Mouse (Mus musculus) midbrain, embryonic 10.5 days (tissue): ENCODE measurements around the gene Ccdc88c. TPM values are rescaled to one million over a fixed set of nuclear protein-coding genes. Genes with fewer than 3 reads are reported as not detected.

Experiments
- DNase-seq: peaks from one replicate; pipeline ENCODE4 v3.0.0-alpha.2; 2017; ENCODE audit warnings: low spot score
- H3K27ac ChIP-seq: fragments of 300-500 bp; sonication (generic); replicated peaks from 2 replicates; pipeline ENCODE4 v1.5.1; 2016; ENCODE audit warnings: mild to moderate bottlenecking
- H3K27me3 ChIP-seq: fragments of 300-500 bp; sonication (generic); 2 replicates; pipeline ENCODE4 v1.6.1; 2016; ENCODE audit warnings: low read depth, mild to moderate bottlenecking; ENCODE audit not compliant: poor library complexity, severe bottlenecking
- H3K36me3 ChIP-seq: fragments of 300-500 bp; sonication (generic); 2 replicates; pipeline ENCODE4 v1.6.1; 2016; ENCODE audit warnings: mild to moderate bottlenecking, moderate library complexity
- H3K4me1 ChIP-seq: fragments of 300-500 bp; sonication (generic); 2 replicates; pipeline ENCODE4 v1.6.1; 2016
- H3K4me3 ChIP-seq: fragments of 300-500 bp; sonication (generic); 2 replicates; pipeline ENCODE4 v1.5.1; 2016; ENCODE audit warnings: mild to moderate bottlenecking, moderate library complexity
- H3K9me3 ChIP-seq: fragments of 300-500 bp; sonication (generic); replicated peaks from 2 replicates; pipeline ENCODE4 v1.6.1; 2016; ENCODE audit warnings: mild to moderate bottlenecking
- WGBS: fragments of 180-500 bp; shearing (Covaris S2); methylation state at CpG from one replicate; pipeline ENCODE4 v1.1.7; 2016; 5-methylcytosine and 5-hydroxymethylcytosine counted together
- polyA plus RNA-seq: library from polyadenylated mRNA; unstranded; fragments of >200 nt; fragmentation: Nextera tagmentation; extraction: Ambion mirVana; gene quantifications from 2 replicates; pipeline ENCODE4 v1.2.1, GENCODE M21; 2016

Gene Ccdc88c
- polyA plus RNA-seq, 1 experiment from 2014 or later, result 14.8 TPM

- WGBS, result 80% methylated on average over 3 of the region's 3 CpGs
- peaks cover 5% of the 10 kb centered on the region; the same call in 1 of the 2 replicates for H3K36me3 ChIP-seq
- no peaks in the 10 kb centered on the region for H3K9me3 ChIP-seq
- H3K4me3 ChIP-seq, result no peak overlapping the region
- peak overlapping the region; percentile 69; the same call in 1 of the 2 replicates for H3K27ac ChIP-seq
- H3K27me3 ChIP-seq, result peaks cover 23% of the 10 kb centered on the region
- no peak for DNase-seq
- peaks cover 78% of the 10 kb centered on the region for H3K4me1 ChIP-seq
Measured at GRCm38 (mm10) chr12:100991119-100991518, 37.7 kb downstream of the Ccdc88c start.

- H3K4me1 ChIP-seq, result peaks cover 70% of the 10 kb centered on the region
- peak; percentile 47 for DNase-seq
- WGBS, result 31% methylated on average over 12 of the region's 12 CpGs
- H3K9me3 ChIP-seq, result no peaks in the 10 kb centered on the region
- H3K27me3 ChIP-seq, result peaks cover 23% of the 10 kb centered on the region
- H3K4me3 ChIP-seq, result no peak overlapping the region
- peak overlapping the region; percentile 69 for H3K27ac ChIP-seq
- H3K36me3 ChIP-seq, result peaks cover 5% of the 10 kb centered on the region; the same call in 1 of the 2 replicates
Measured at GRCm38 (mm10) chr12:100990291-100990690, 38.6 kb downstream of the Ccdc88c start.

- peaks cover 21% of the 10 kb centered on the region for H3K27me3 ChIP-seq
- H3K4me1 ChIP-seq, result peaks cover 69% of the 10 kb centered on the region
- peaks cover 5% of the 10 kb centered on the region; the same call in 1 of the 2 replicates for H3K36me3 ChIP-seq
- no peak overlapping the region for H3K4me3 ChIP-seq
- WGBS, result 74% methylated on average over 4 of the region's 4 CpGs
- no peak overlapping the region for H3K27ac ChIP-seq
- H3K9me3 ChIP-seq, result no peaks in the 10 kb centered on the region
- no peak for DNase-seq
Measured at GRCm38 (mm10) chr12:100989780-100990288, 39.0 kb downstream of the Ccdc88c start.

GRCm38 (mm10) chr12:100988324-100989130 lies 40.3 kb downstream of the Ccdc88c start:
- no peaks in the 10 kb centered on the region for H3K9me3 ChIP-seq
- peak overlapping the region; percentile 38; the same call in 1 of the 2 replicates for H3K27ac ChIP-seq
- H3K36me3 ChIP-seq, result peaks cover 12% of the 10 kb centered on the region; the same call in 1 of the 2 replicates
- DNase-seq, result no peak
- peaks cover 69% of the 10 kb centered on the region for H3K4me1 ChIP-seq
- 74% methylated on average over 15 of the region's 15 CpGs for WGBS
- H3K27me3 ChIP-seq, result peaks cover 11% of the 10 kb centered on the region; the same call in 1 of the 2 replicates
- no peak overlapping the region for H3K4me3 ChIP-seq

- no peak for DNase-seq
- peak overlapping the region; percentile 25; the same call in 1 of the 2 replicates for H3K27ac ChIP-seq
- 96% methylated on average over 4 of the region's 4 CpGs for WGBS
- peaks cover 22% of the 10 kb centered on the region for H3K36me3 ChIP-seq
- no peak overlapping the region for H3K4me3 ChIP-seq
- no peaks in the 10 kb centered on the region for H3K9me3 ChIP-seq
- peaks cover 5% of the 10 kb centered on the region; the same call in 1 of the 2 replicates for H3K27me3 ChIP-seq
- H3K4me1 ChIP-seq, result peaks cover 69% of the 10 kb centered on the region
Measured at GRCm38 (mm10) chr12:100986423-100986822, 42.4 kb downstream of the Ccdc88c start.

- H3K4me1 ChIP-seq, result peaks cover 67% of the 10 kb centered on the region
Measured at GRCm38 (mm10) chr12:100985793-100986157, 43.1 kb downstream of the Ccdc88c start.

GRCm38 (mm10) chr12:100985050-100985792 lies 43.6 kb downstream of the Ccdc88c start:
- peaks cover 67% of the 10 kb centered on the region for H3K4me1 ChIP-seq
- WGBS, result 90% methylated on average over 10 of the region's 10 CpGs
- DNase-seq, result no peak
- no peak overlapping the region for H3K4me3 ChIP-seq
- H3K36me3 ChIP-seq, result peaks cover 23% of the 10 kb centered on the region
- no peaks in the 10 kb centered on the region for H3K9me3 ChIP-seq
- peaks cover 5% of the 10 kb centered on the region; the same call in 1 of the 2 replicates for H3K27me3 ChIP-seq
- H3K27ac ChIP-seq, result no peak overlapping the region

More at GRCm38 (mm10) chr12:100985793-100986157, 43.1 kb downstream of the Ccdc88c start:
- H3K36me3 ChIP-seq, result peaks cover 23% of the 10 kb centered on the region
- WGBS, result 92% methylated on average over 2 of the region's 2 CpGs
- DNase-seq, result no peak
- H3K9me3 ChIP-seq, result no peaks in the 10 kb centered on the region
- no peak overlapping the region for H3K27ac ChIP-seq
- peaks cover 5% of the 10 kb centered on the region; the same call in 1 of the 2 replicates for H3K27me3 ChIP-seq
- no peak overlapping the region for H3K4me3 ChIP-seq

GRCm38 (mm10) chr12:100983565-100983964 lies 45.3 kb downstream of the Ccdc88c start:
- WGBS, result 89% methylated on average over 11 of the region's 11 CpGs
- DNase-seq, result no peak
- H3K9me3 ChIP-seq, result no peaks in the 10 kb centered on the region
- peaks cover 62% of the 10 kb centered on the region for H3K4me1 ChIP-seq
- peaks cover 30% of the 10 kb centered on the region for H3K36me3 ChIP-seq
- no peak overlapping the region for H3K27ac ChIP-seq
- no peak overlapping the region for H3K4me3 ChIP-seq
- peaks cover 1% of the 10 kb centered on the region; the same call in 1 of the 2 replicates for H3K27me3 ChIP-seq

GRCm38 (mm10) chr12:100982217-100982616 lies 46.6 kb downstream of the Ccdc88c start:
- DNase-seq, result no peak
- Histone ChIP-seq H3K36me3 (peaks cover 41% of the 10 kb centered on the region), H3K4me1 (peaks cover 58% of the 10 kb centered on the region), H3K27me3 (no peaks in the 10 kb centered on the region), H3K27ac (no peak overlapping the region), H3K9me3 (no peaks in the 10 kb centered on the region), H3K4me3 (no peak overlapping the region)
- WGBS, result 88% methylated on average over 8 of the region's 8 CpGs

GRCm38 (mm10) chr12:100980551-100981008 lies 48.3 kb downstream of the Ccdc88c start:
- 74% methylated on average over 9 of the region's 9 CpGs for WGBS
- H3K36me3 ChIP-seq, result peaks cover 51% of the 10 kb centered on the region
- H3K27ac ChIP-seq, result 0 out of 2 replicates have a peak overlapping the region, but pooled peaks have one; percentile 13

GRCm38 (mm10) chr12:100979616-100980015 lies 49.2 kb downstream of the Ccdc88c start:
- no peak for DNase-seq
- Histone ChIP-seq H3K4me1 (peaks cover 47% of the 10 kb centered on the region), H3K27ac (no peak overlapping the region), H3K36me3 (peaks cover 54% of the 10 kb centered on the region), H3K9me3 (no peaks in the 10 kb centered on the region), H3K4me3 (no peak overlapping the region), H3K27me3 (no peaks in the 10 kb centered on the region)
- 91% methylated on average over 5 of the region's 5 CpGs for WGBS

More at GRCm38 (mm10) chr12:100980551-100981008, 48.3 kb downstream of the Ccdc88c start:
- H3K27me3 ChIP-seq, result no peaks in the 10 kb centered on the region
- no peak overlapping the region for H3K4me3 ChIP-seq
- peaks cover 53% of the 10 kb centered on the region for H3K4me1 ChIP-seq
- no peak for DNase-seq
- no peaks in the 10 kb centered on the region for H3K9me3 ChIP-seq

- Histone ChIP-seq H3K27me3 (no peaks in the 10 kb centered on the region), H3K36me3 (peaks cover 58% of the 10 kb centered on the region), H3K27ac (no peak overlapping the region), H3K4me3 (no peak overlapping the region), H3K4me1 (peaks cover 36% of the 10 kb centered on the region), H3K9me3 (no peaks in the 10 kb centered on the region)
- WGBS, result 82% methylated on average over 15 of the region's 15 CpGs
- no peak for DNase-seq
Measured at GRCm38 (mm10) chr12:100977958-100978725, 50.7 kb downstream of the Ccdc88c start.
